Mouse (Mus musculus): ENCODE results near the gene Adcy2. TPM values are rescaled to one million over a fixed set of nuclear protein-coding genes. Genes with fewer than 3 reads are reported as not detected.
A peak's percentile ranks its signal among the peaks of the same experiment; 100 is the strongest.

Gene Adcy2
- polyA plus RNA-seq, 1 experiment from 2014 or later, result 1.6 TPM

GRCm38 (mm10) chr13:69006091-69006490 is 6.8 kb upstream of the Adcy2 start:
- no peak overlapping the region for H3K4me2 ChIP-seq (ENCODE audit: low read depth, low read length)
- 83% methylated on average over 4 of the region's 4 CpGs for WGBS
- ATAC-seq (ENCODE audit: insufficient read depth, low FRiP score), result no peak

GRCm38 (mm10) chr13:69004406-69004805 is 5.1 kb upstream of the Adcy2 start:
- 70% methylated on average over 4 of the region's 4 CpGs for WGBS
- Histone ChIP-seq H3K9me3 (replicated peaks; ENCODE audit: control insufficient read depth, low read length) (no peaks in the 10 kb centered on the region), H3K4me1 (ENCODE audit: control insufficient read depth, insufficient read depth, low read length) (peaks cover 4% of the 10 kb centered on the region; the same call in 1 of the 2 replicates), H3K27ac (ENCODE audit: low read length) (no peak overlapping the region), H3K4me3 (replicated peaks; ENCODE audit: low read length) (no peak overlapping the region), H3K27me3 (ENCODE audit: control insufficient read depth, insufficient read depth, low read length) (no peaks in the 10 kb centered on the region), H3K4me2 (ENCODE audit: low read depth, low read length) (no peak overlapping the region), H3K36me3 (ENCODE audit: control insufficient read depth, insufficient read depth, low read length) (no peaks in the 10 kb centered on the region), H3K9ac (ENCODE audit: low read length) (no peak overlapping the region)
- ATAC-seq (ENCODE audit: insufficient read depth, low FRiP score), result no peak

More at GRCm38 (mm10) chr13:69006091-69006490, 6.8 kb upstream of the Adcy2 start:
- Histone ChIP-seq H3K4me3 (replicated peaks; ENCODE audit: low read length) (no peak overlapping the region), H3K27me3 (ENCODE audit: control insufficient read depth, insufficient read depth, low read length) (no peaks in the 10 kb centered on the region), H3K9me3 (replicated peaks; ENCODE audit: control insufficient read depth, low read length) (no peaks in the 10 kb centered on the region), H3K27ac (ENCODE audit: low read length) (no peak overlapping the region), H3K36me3 (ENCODE audit: control insufficient read depth, insufficient read depth, low read length) (no peaks in the 10 kb centered on the region), H3K4me1 (ENCODE audit: control insufficient read depth, insufficient read depth, low read length) (no peaks in the 10 kb centered on the region), H3K9ac (ENCODE audit: low read length) (no peak overlapping the region)

- no peaks in the 10 kb centered on the region for H3K36me3 ChIP-seq (ENCODE audit: control insufficient read depth, insufficient read depth, low read length)
- H3K27ac ChIP-seq (ENCODE audit: low read length), result no peak overlapping the region
- H3K9me3 ChIP-seq (replicated peaks; ENCODE audit: control insufficient read depth, low read length), result no peaks in the 10 kb centered on the region
- ATAC-seq (ENCODE audit: insufficient read depth, low FRiP score), result no peak
- H3K4me3 ChIP-seq (replicated peaks; ENCODE audit: low read length), result no peak overlapping the region
- no peaks in the 10 kb centered on the region for H3K27me3 ChIP-seq (ENCODE audit: control insufficient read depth, insufficient read depth, low read length)
- no peak overlapping the region for H3K4me2 ChIP-seq (ENCODE audit: low read depth, low read length)
- WGBS, result 50% methylated on average over 5 of the region's 5 CpGs
- H3K9ac ChIP-seq (ENCODE audit: low read length), result no peak overlapping the region
- peaks cover 14% of the 10 kb centered on the region for H3K4me1 ChIP-seq (ENCODE audit: control insufficient read depth, insufficient read depth, low read length)
Observed at GRCm38 (mm10) chr13:69002631-69003030, 3.3 kb upstream of the Adcy2 start.

- no peaks in the 10 kb centered on the region for H3K9me3 ChIP-seq (replicated peaks; ENCODE audit: control insufficient read depth, low read length)
- no peak overlapping the region for H3K27ac ChIP-seq (ENCODE audit: low read length)
- peaks cover 18% of the 10 kb centered on the region for H3K4me1 ChIP-seq (ENCODE audit: control insufficient read depth, insufficient read depth, low read length)
- no peaks in the 10 kb centered on the region for H3K27me3 ChIP-seq (ENCODE audit: control insufficient read depth, insufficient read depth, low read length)
- H3K9ac ChIP-seq (ENCODE audit: low read length), result no peak overlapping the region
- no peaks in the 10 kb centered on the region for H3K36me3 ChIP-seq (ENCODE audit: control insufficient read depth, insufficient read depth, low read length)
- 19% methylated on average over 4 of the region's 4 CpGs for WGBS
- H3K4me3 ChIP-seq (replicated peaks; ENCODE audit: low read length), result no peak overlapping the region
- ATAC-seq (ENCODE audit: insufficient read depth, low FRiP score), result no peak
- no peak overlapping the region; the same call in 1 of the 2 replicates for H3K4me2 ChIP-seq (ENCODE audit: low read depth, low read length)
Observed at GRCm38 (mm10) chr13:69002173-69002572, 2.8 kb upstream of the Adcy2 start.

GRCm38 (mm10) chr13:68999826-69000225 is 485 bp upstream of the Adcy2 start:
- Histone ChIP-seq H3K4me2 (ENCODE audit: low read depth, low read length) (peak overlapping the region; percentile 95), H3K4me3 (replicated peaks; ENCODE audit: low read length) (peak overlapping the region; percentile 56), H3K27me3 (ENCODE audit: control insufficient read depth, insufficient read depth, low read length) (no peaks in the 10 kb centered on the region), H3K27ac (ENCODE audit: low read length) (no peak overlapping the region), H3K9me3 (replicated peaks; ENCODE audit: control insufficient read depth, low read length) (no peaks in the 10 kb centered on the region), H3K9ac (ENCODE audit: low read length) (peak overlapping the region; percentile 76; the same call in 1 of the 2 replicates), H3K4me1 (ENCODE audit: control insufficient read depth, insufficient read depth, low read length) (peaks cover 21% of the 10 kb centered on the region), H3K36me3 (ENCODE audit: control insufficient read depth, insufficient read depth, low read length) (no peaks in the 10 kb centered on the region)
- no peak for ATAC-seq (ENCODE audit: insufficient read depth, low FRiP score)
- WGBS, result 46% methylated on average over 5 of the region's 5 CpGs

GRCm38 (mm10) chr13:68998558-68998917 is 803 bp downstream of the Adcy2 start:
- H3K27me3 ChIP-seq (ENCODE audit: control insufficient read depth, insufficient read depth, low read length), result no peaks in the 10 kb centered on the region
- H3K9me3 ChIP-seq (replicated peaks; ENCODE audit: control insufficient read depth, low read length), result no peaks in the 10 kb centered on the region
- ATAC-seq (ENCODE audit: insufficient read depth, low FRiP score), result peak; percentile 6; the same call in 1 of the 2 replicates
- WGBS, result under 1% methylated on average over 17 of the region's 17 CpGs
- no peak overlapping the region; the same call in 1 of the 2 replicates for H3K27ac ChIP-seq (ENCODE audit: low read length)
- peaks cover 21% of the 10 kb centered on the region for H3K4me1 ChIP-seq (ENCODE audit: control insufficient read depth, insufficient read depth, low read length)
- peak overlapping the region; percentile 76 for H3K9ac ChIP-seq (ENCODE audit: low read length)
- H3K36me3 ChIP-seq (ENCODE audit: control insufficient read depth, insufficient read depth, low read length), result no peaks in the 10 kb centered on the region
- peak overlapping the region; percentile 95 for H3K4me2 ChIP-seq (ENCODE audit: low read depth, low read length)
- peak overlapping the region; percentile 56 for H3K4me3 ChIP-seq (replicated peaks; ENCODE audit: low read length)

GRCm38 (mm10) chr13:68997821-68998551 is 1.4 kb downstream of the Adcy2 start:
- WGBS, result 8% methylated on average over 22 of the region's 22 CpGs
- peak overlapping the region; percentile 95 for H3K4me2 ChIP-seq (ENCODE audit: low read depth, low read length)

GRCm38 (mm10) chr13:68997386-68997785 is 2.0 kb downstream of the Adcy2 start:
- ATAC-seq (ENCODE audit: insufficient read depth, low FRiP score), result no peak

More at GRCm38 (mm10) chr13:68997821-68998551, 1.4 kb downstream of the Adcy2 start:
- H3K9ac ChIP-seq (ENCODE audit: low read length), result peak overlapping the region; percentile 76
- H3K4me3 ChIP-seq (replicated peaks; ENCODE audit: low read length), result peak overlapping the region; percentile 56
- no peaks in the 10 kb centered on the region for H3K9me3 ChIP-seq (replicated peaks; ENCODE audit: control insufficient read depth, low read length)
- ATAC-seq (ENCODE audit: insufficient read depth, low FRiP score), result no peak
- peaks cover 21% of the 10 kb centered on the region for H3K4me1 ChIP-seq (ENCODE audit: control insufficient read depth, insufficient read depth, low read length)
- no peaks in the 10 kb centered on the region for H3K27me3 ChIP-seq (ENCODE audit: control insufficient read depth, insufficient read depth, low read length)
- no peak overlapping the region for H3K27ac ChIP-seq (ENCODE audit: low read length)
- H3K36me3 ChIP-seq (ENCODE audit: control insufficient read depth, insufficient read depth, low read length), result no peaks in the 10 kb centered on the region

GRCm38 (mm10) chr13:68996661-68997060 is 2.7 kb downstream of the Adcy2 start:
- Histone ChIP-seq H3K4me1 (ENCODE audit: control insufficient read depth, insufficient read depth, low read length) (peaks cover 21% of the 10 kb centered on the region), H3K27me3 (ENCODE audit: control insufficient read depth, insufficient read depth, low read length) (no peaks in the 10 kb centered on the region), H3K36me3 (ENCODE audit: control insufficient read depth, insufficient read depth, low read length) (no peaks in the 10 kb centered on the region), H3K4me3 (replicated peaks; ENCODE audit: low read length) (no peak overlapping the region), H3K9me3 (replicated peaks; ENCODE audit: control insufficient read depth, low read length) (no peaks in the 10 kb centered on the region), H3K4me2 (ENCODE audit: low read depth, low read length) (no peak overlapping the region), H3K9ac (ENCODE audit: low read length) (no peak overlapping the region), H3K27ac (ENCODE audit: low read length) (no peak overlapping the region)
- no peak for ATAC-seq (ENCODE audit: insufficient read depth, low FRiP score)
- WGBS, result 41% methylated on average over 3 of the region's 3 CpGs

More at GRCm38 (mm10) chr13:68997386-68997785, 2.0 kb downstream of the Adcy2 start:
- peak overlapping the region; percentile 56 for H3K4me3 ChIP-seq (replicated peaks; ENCODE audit: low read length)
- H3K9ac ChIP-seq (ENCODE audit: low read length), result no peak overlapping the region
- H3K27me3 ChIP-seq (ENCODE audit: control insufficient read depth, insufficient read depth, low read length), result no peaks in the 10 kb centered on the region
- no peaks in the 10 kb centered on the region for H3K36me3 ChIP-seq (ENCODE audit: control insufficient read depth, insufficient read depth, low read length)
- H3K4me2 ChIP-seq (ENCODE audit: low read depth, low read length), result peak overlapping the region; percentile 95
- no peaks in the 10 kb centered on the region for H3K9me3 ChIP-seq (replicated peaks; ENCODE audit: control insufficient read depth, low read length)
- no peak overlapping the region for H3K27ac ChIP-seq (ENCODE audit: low read length)
- H3K4me1 ChIP-seq (ENCODE audit: control insufficient read depth, insufficient read depth, low read length), result peaks cover 21% of the 10 kb centered on the region
- WGBS, result 24% methylated on average over 10 of the region's 10 CpGs

Measured in stomach, embryonic 16.5 days (tissue).